Mouse (Mus musculus): ENCODE measurements around the gene Atn1. TPM values are rescaled to one million over a fixed set of nuclear protein-coding genes. Genes with fewer than 3 reads are reported as not detected.

Gene Atn1
- total RNA-seq, 2 experiments from 2014 or later: 158 to 181 TPM

Small RNA genes lying within 50 kb of the gene (microRNA-seq; reads per million reads assigned to microRNA genes)
- gene Mir141: 1.5 to 39.5 reads per million in 2 experiments
- gene Mir200c: 23.1 to 393 reads per million in 2 experiments

Other genes with a start within 250 kb of the Atn1 start
- gene C1ra, start 244.1 kb downstream of the Atn1 start, total RNA-seq (2021): 1 to 10 TPM; 2.2 to 2.9 TPM
- 1 to 10 TPM; 1.5 to 1.8 TPM for gene C1s1, start 214.2 kb downstream of the Atn1 start, total RNA-seq (2021)
- under 1 TPM; 0.30 to 0.44 TPM for gene C1rb, start 186.2 kb downstream of the Atn1 start, total RNA-seq (2021)
- under 1 TPM; 0.14 to 0.28 TPM for gene C1s2, start 120.4 kb downstream of the Atn1 start, total RNA-seq (2021)
- gene Lpcat3, start 93.5 kb downstream of the Atn1 start, total RNA-seq (2021): 10 to 100 TPM; 20.1 to 20.6 TPM
- gene Emg1, start 44.3 kb downstream of the Atn1 start, total RNA-seq (2021): 10 to 100 TPM; 45.7 to 49.1 TPM
- gene Phb2, start 44.2 kb downstream of the Atn1 start, total RNA-seq (2021): 100 to 1,000 TPM; 115 to 117 TPM
- 1 to 10 TPM; 2.5 to 5.1 TPM for gene Ptpn6, start 17.8 kb downstream of the Atn1 start, total RNA-seq (2021)
- gene Grcc10, start 15.2 kb downstream of the Atn1 start, total RNA-seq (2021): 100 to 1,000 TPM; 321 to 335 TPM
- 1 to 10 TPM in 1 of 2 experiments, not detected in 1; 1.4 TPM for gene Gm45234, start 503 bp downstream of the Atn1 start, total RNA-seq (2021)
- gene Eno2, start 13.1 kb upstream of the Atn1 start, total RNA-seq (2021): 1,000 to 10,000 TPM; 1,066 to 1,067 TPM
- 1 to 10 TPM; 1.0 to 1.1 TPM for gene Lrrc23, start 23.2 kb upstream of the Atn1 start, total RNA-seq (2021)
- 1 to 10 TPM; 4.6 to 5.7 TPM for gene Spsb2, start 52.1 kb upstream of the Atn1 start, total RNA-seq (2021)
- gene Tpi1, start 57.8 kb upstream of the Atn1 start, total RNA-seq (2021): 100 to 1,000 TPM; 804 to 847 TPM
- 100 to 1,000 TPM; 204 to 208 TPM for gene Usp5, start 73.0 kb upstream of the Atn1 start, total RNA-seq (2021)
- gene Cdca3, start 73.0 kb upstream of the Atn1 start, total RNA-seq (2021): under 1 TPM; 0.23 to 0.42 TPM
- under 1 TPM in 1 of 2 experiments, not detected in 1; 0.21 TPM for gene Gnb3, start 83.8 kb upstream of the Atn1 start, total RNA-seq (2021)
- gene P3h3, start 101.2 kb upstream of the Atn1 start, total RNA-seq (2021): 10 to 100 TPM; 23.5 to 30.9 TPM
- gene Gpr162, start 107.5 kb upstream of the Atn1 start, total RNA-seq (2021): 100 to 1,000 TPM; 212 to 232 TPM
- 1 to 10 TPM; 4.2 to 8.6 TPM for gene Cd4, start 131.7 kb upstream of the Atn1 start, total RNA-seq (2021)
- gene Lag3, start 155.2 kb upstream of the Atn1 start, total RNA-seq (2021): 1 to 10 TPM; 2.6 to 3.2 TPM
- 100 to 1,000 TPM; 895 to 902 TPM for gene Ptms, start 163.6 kb upstream of the Atn1 start, total RNA-seq (2021)
- 100 to 1,000 TPM; 626 to 639 TPM for gene Mlf2, start 174.9 kb upstream of the Atn1 start, total RNA-seq (2021)
- gene Cops7a, start 209.0 kb upstream of the Atn1 start, total RNA-seq (2021): 100 to 1,000 TPM; 168 TPM
- 100 to 1,000 TPM; 194 to 195 TPM for gene Pianp, start 240.2 kb upstream of the Atn1 start, total RNA-seq (2021)

Measured in left cerebral cortex, adult 18-20 months (tissue).